Mouse (Mus musculus): ENCODE results near the gene Gm3839. TPM values are rescaled to one million over a fixed set of nuclear protein-coding genes. Genes with fewer than 3 reads are reported as not detected.

Gm3839 gene
- polyA plus RNA-seq, 1 experiment from 2014 or later = 1.0 TPM

Small RNAs within 50 kb of the gene (microRNA-seq; reads per million reads assigned to microRNA genes)
- not detected for gene Mir5124b (ENCODE audit: borderline number of aligned reads)

Other genes starting within 250 kb of the Gm3839 start
- 6.9 and 8.7 TPM in 2 replicates for gene Fhit, start 194.7 kb downstream of the Gm3839 start, polyA plus RNA-seq (2015; fragmentation: Nextera tagmentation; extraction: Ambion mirVana)
- 21.6 and 25.6 TPM in 2 replicates for gene Ptprg, start 196.8 kb upstream of the Gm3839 start, polyA plus RNA-seq (2015; fragmentation: Nextera tagmentation; extraction: Ambion mirVana)